Mouse (Mus musculus) embryonic fibroblast, embryonic 13.5 days (primary cell): ENCODE data around the gene Rab40c. TPM values are rescaled to one million over a fixed set of nuclear protein-coding genes. Genes with fewer than 3 reads are reported as not detected.

Experiments used
- H3K27ac ChIP-seq: 2 replicates; pipeline ENCODE4 v1.5.1; 2012; ENCODE audit warnings: low read length, control low read depth, inconsistent platforms; ENCODE audit not compliant: insufficient read depth
- H3K4me1 ChIP-seq: 2 replicates; pipeline ENCODE4 v1.6.1; 2011; ENCODE audit warnings: low read length; ENCODE audit not compliant: control insufficient read depth, insufficient read depth
- H3K4me3 ChIP-seq: 2 replicates; pipeline ENCODE4 v1.5.1; 2011; ENCODE audit warnings: mild to moderate bottlenecking, control low read depth, low read length; ENCODE audit not compliant: insufficient read depth
- CTCF ChIP-seq: IDR thresholded peaks from 2 replicates; pipeline ENCODE4 v1.5.1; 2011; ENCODE audit warnings: mild to moderate bottlenecking, control low read depth, low read length, moderate library complexity, borderline replicate concordance; ENCODE audit not compliant: insufficient read depth
- POLR2A ChIP-seq: IDR thresholded peaks from 2 replicates; pipeline ENCODE4 v1.6.1; 2011; ENCODE audit warnings: low read depth, mild to moderate bottlenecking, control low read depth, low read length, moderate library complexity
- polyA plus RNA-seq: library from polyadenylated mRNA; stranded (reverse); fragments of >200 nt; gene quantifications from 2 replicates; pipeline ENCODE4 v1.2.4, GENCODE M21; 2011; ENCODE audit warnings: low read depth; ENCODE audit not compliant: missing spikeins, insufficient read length

Gene Rab40c
- 21.5 and 23.9 TPM in 2 replicates for polyA plus RNA-seq

DNA sequence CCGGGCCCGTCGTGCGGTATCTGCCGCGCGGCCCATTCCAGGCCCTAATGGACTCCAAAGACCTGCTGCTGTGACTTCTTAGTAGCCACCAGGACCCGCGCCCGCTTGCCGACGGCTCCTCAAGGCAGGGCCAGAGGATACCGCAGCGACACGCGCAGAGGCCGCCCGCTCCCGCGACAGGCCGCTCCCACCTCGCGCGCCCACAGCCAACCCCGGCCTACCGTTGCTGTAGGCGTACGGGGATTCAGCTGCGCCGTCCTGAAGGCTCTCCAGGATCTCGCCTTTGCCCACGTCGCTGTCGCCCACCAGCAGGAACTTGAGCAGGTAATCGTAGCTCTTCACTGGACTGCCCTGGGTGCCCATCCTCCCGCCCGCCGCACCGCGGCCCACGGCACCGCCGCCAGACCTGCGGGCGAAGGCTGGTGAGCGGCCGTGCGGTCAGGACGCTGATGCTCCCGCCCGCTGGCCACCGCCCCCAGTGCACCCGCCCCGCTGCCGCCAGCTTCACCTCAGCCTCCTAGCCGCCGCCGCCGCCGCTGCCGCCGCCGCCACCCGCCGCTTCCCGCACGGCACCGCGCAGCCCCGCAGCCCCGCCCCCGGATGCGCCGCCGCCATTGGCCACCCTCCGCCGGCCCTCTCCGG is at the start of gene Rab40c:
TSS of gene Rab40c (minus strand) at position 584 of the 642 bp plus-strand sequence.
- Histone ChIP-seq H3K4me3 (peak within 1 kb of the TSS; percentile 72), H3K4me1 (peaks cover 13% of the 10 kb centered on the region), H3K27ac (peak within 1 kb of the TSS; percentile 89)
- TF ChIP-seq POLR2A (no peak; the same call in 1 of the 2 replicates), CTCF (no peak)

GRCm38 (mm10) chr17:25968176-25968575 is 48.6 kb upstream of the Rab40c start:
- Histone ChIP-seq H3K4me1 (no peaks in the 10 kb centered on the region), H3K27ac (no peak overlapping the region), H3K4me3 (no peak overlapping the region)
- no peak for TF ChIP-seq POLR2A

DNA sequence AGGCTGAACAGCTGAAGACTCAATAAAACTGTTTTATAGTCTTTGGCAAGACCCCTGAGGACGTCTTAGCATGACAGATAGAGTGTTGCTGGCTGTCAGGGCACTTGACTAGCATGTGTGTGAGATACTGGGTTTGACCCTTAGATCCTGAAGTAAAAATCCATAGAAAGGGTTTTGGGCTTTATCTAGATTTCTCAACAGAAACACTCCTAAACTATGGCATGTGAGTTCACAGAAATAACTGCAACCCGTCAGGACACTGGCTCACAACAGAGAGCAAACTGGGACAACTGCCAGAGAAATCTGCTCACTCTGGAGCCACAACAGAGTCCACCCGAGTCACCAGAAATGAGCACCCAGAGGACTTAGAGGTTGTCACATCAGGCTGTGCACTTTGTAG is 48.1 kb upstream of the Rab40c start:
- no peak overlapping the region for H3K4me3 ChIP-seq
- TF ChIP-seq CTCF (no peak), POLR2A (no peak)
- no peaks in the 10 kb centered on the region for H3K4me1 ChIP-seq
- no peak overlapping the region for H3K27ac ChIP-seq

DNA sequence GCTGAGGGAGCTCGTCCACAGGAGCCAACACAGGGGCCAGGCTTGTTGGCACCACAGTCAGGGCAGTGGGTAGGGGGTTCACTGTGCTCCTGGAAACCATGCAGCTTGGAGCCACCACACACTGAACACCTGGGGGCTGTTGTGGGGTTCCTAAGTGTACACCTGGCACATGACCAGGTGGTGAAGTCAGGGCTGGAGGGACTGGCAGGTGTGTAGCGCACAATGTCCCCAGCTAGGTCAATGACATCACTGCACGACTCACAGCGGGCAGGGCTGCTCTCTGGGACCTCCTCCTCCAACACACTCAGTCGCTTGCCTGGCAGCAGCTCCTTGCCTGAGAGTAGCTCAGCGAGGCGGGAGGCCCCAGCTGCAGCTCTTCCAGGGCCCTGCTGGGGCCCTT is 44.7 kb upstream of the Rab40c start:
- TF ChIP-seq POLR2A (no peak), CTCF (no peak)
- no peak overlapping the region for H3K4me3 ChIP-seq
- H3K4me1 ChIP-seq, result no peaks in the 10 kb centered on the region
- no peak overlapping the region for H3K27ac ChIP-seq

DNA sequence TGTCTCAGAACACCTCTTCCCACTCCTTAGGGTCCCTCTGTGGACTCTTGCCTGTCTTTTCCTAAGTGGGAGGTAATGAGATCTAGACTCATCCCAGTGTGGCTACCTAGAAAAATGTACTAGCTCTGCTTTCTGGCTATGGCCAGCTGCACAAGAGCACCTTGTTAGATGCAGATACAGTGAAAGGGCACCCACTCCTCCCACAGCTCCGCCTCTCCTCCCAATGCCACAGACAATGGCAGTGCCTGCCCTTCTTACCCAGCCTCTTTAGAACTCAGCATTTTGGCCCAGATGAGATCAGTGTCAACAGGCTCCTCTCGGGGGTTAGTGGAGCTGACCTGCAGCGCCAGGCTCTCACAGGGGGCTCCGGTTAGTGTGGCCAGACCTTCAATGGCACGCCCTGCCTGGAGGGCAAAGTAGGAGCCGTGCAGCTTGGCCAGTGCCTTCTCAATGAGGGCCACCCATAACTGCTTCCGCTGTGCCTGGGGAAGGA is 42.9 kb upstream of the Rab40c start:
- no peak for TF ChIP-seq CTCF
- no peak for TF ChIP-seq POLR2A
- no peak overlapping the region for H3K27ac ChIP-seq
- H3K4me1 ChIP-seq, result no peaks in the 10 kb centered on the region
- no peak overlapping the region for H3K4me3 ChIP-seq

DNA sequence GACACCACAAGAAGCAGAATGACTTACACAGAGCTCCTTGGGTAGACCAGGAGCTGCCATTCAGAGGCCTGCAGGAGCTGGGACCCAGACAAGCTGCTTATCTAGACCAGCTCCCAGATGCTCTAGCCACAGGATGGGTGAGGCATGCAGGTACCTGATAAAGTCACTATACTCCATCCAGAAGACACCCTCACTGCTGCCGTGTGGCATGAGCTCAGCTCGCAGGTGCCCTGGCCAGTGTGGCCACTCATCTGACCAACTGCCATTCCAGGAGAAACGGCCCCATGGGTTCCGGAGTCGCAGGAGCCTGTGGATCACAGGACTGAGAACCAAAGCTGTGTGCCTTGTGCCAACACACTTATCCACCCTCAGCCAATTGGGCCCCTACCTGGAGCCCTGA is 42.0 kb upstream of the Rab40c start:
- TF ChIP-seq CTCF (no peak), POLR2A (no peak)
- Histone ChIP-seq H3K27ac (no peak overlapping the region), H3K4me3 (no peak overlapping the region), H3K4me1 (no peaks in the 10 kb centered on the region)

- no peaks in the 10 kb centered on the region for H3K4me1 ChIP-seq
- no peak overlapping the region for H3K27ac ChIP-seq
- no peak overlapping the region for H3K4me3 ChIP-seq
- TF ChIP-seq CTCF, result no peak
- no peak for TF ChIP-seq POLR2A
Observed at GRCm38 (mm10) chr17:25959630-25960467, 40.3 kb upstream of the Rab40c start.

DNA sequence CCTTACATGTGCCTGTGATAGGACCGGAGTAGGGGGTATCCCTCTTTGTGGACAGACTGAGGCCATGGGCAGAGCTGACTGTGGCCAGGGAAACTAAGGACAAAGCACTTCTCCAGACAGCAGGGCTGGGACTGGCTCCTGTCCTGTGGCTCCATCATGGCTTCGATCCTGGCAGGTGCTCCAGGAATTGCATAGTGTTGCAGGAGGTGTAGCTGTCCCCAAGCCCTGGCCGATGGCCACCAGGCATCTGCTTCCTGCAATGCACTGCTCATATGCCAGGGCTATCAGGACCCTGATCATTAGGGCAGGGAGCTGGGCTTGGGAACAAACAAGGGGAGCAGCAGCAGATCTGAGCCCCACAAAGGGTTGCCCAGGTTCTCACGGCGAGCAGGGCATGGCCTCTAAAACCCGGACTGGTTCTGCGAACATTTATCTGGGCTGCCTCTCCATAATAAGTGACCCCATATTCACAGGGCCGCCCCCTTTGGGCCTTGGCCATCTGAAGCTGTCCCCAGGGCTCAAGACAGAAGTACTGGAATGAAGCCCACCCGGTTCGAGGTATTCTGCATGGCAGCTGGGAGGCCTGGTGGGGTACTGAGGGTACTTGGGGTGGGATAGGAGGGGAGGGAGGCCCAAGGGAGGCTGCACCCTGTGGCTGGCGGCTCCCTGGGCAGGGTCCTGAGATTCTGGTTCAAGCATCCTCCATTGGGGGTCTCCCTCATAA is 39.4 kb upstream of the Rab40c start:
- TF ChIP-seq CTCF, result no peak
- no peak for TF ChIP-seq POLR2A
- no peaks in the 10 kb centered on the region for H3K4me1 ChIP-seq
- no peak overlapping the region for H3K4me3 ChIP-seq
- H3K27ac ChIP-seq, result no peak overlapping the region

- TF ChIP-seq CTCF (no peak), POLR2A (no peak)
- H3K4me1 ChIP-seq, result no peaks in the 10 kb centered on the region
Observed at GRCm38 (mm10) chr17:25957586-25958051, 38.1 kb upstream of the Rab40c start.

DNA sequence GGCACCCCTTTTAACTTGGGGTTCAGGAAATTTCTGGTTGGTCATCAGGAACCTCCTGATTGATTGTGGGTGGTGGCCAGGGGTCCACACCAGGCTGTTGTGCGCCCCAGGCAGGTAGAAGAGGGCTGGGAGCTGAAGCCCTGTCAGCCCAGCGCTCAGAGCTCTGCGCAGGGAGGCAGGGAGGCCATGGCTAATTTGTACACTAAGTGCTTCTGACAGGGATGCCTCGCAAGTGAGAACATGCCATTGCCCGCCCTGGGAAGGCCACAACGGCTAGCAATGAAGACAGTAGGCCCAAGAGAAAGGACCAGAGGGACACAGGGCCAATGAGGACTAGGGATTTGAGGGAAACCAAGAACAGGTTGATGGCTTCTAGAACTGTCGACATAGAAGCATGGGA is 37.1 kb upstream of the Rab40c start:
- Histone ChIP-seq H3K4me1 (no peaks in the 10 kb centered on the region), H3K27ac (no peak overlapping the region), H3K4me3 (no peak overlapping the region)
- TF ChIP-seq POLR2A, result no peak
- no peak for TF ChIP-seq CTCF

More at GRCm38 (mm10) chr17:25957586-25958051, 38.1 kb upstream of the Rab40c start:
- Histone ChIP-seq H3K27ac (no peak overlapping the region), H3K4me3 (no peak overlapping the region)
